Mouse (Mus musculus): ENCODE results near the gene Pard3b. TPM values are rescaled to one million over a fixed set of nuclear protein-coding genes. Genes with fewer than 3 reads are reported as not detected.

The Pard3b gene
- total and polyA plus RNA-seq, 2 experiments = 0.50 to 3.0 TPM

DNA sequence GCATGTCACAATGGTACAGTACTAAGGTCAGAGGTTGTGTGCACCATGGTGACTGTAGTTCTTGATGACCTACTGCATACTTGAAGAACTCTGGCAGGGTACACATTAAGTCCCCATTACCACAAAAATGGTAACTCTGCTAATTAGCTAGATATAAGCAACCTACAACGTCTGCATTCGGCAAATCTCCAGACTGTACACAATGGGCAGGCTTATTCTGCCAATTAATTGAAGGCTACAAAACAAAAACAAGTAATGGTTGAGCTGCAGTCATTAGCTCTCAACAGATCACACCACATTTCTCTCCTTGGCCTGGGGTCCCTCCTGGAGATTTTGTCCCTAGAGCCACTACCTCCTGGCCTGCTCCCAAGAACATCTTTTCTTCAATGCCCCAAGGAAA is 772.7 kb downstream of the Pard3b start:
- Histone ChIP-seq H3K4me1 (ENCODE audit: control insufficient read depth, insufficient read depth, low read length) (peaks cover 2% of the 10 kb centered on the region; the same call in 1 of the 2 replicates), H3K36me3 (ENCODE audit: control insufficient read depth, insufficient read depth, low read length) (no peaks in the 10 kb centered on the region), H3K27ac (replicated peaks; ENCODE audit: insufficient read depth, low read depth, low read length) (no peak overlapping the region), H3K9ac (ENCODE audit: low read depth, low read length) (no peak overlapping the region), H3K4me3 (ENCODE audit: insufficient read depth, low read depth, low read length) (no peak overlapping the region), H3K79me2 (ENCODE audit: control insufficient read depth, insufficient read depth, low read length) (no peaks in the 10 kb centered on the region), H3K27me3 (ENCODE audit: control insufficient read depth, insufficient read depth, low read length) (no peaks in the 10 kb centered on the region)
- TF ChIP-seq CTCF (IDR thresholded peaks at IDR 0.05; ENCODE audit: low read depth, low read length) (no peak), POLR2A (IDR thresholded peaks at IDR 0.05; ENCODE audit: extremely low read depth, insufficient read depth, low read length) (no peak)
- no peak for DNase-seq (ENCODE audit: extremely low read depth, low read depth, low spot score)
- WGBS = 100% methylated on average over 2 of the region's 2 CpGs

DNA sequence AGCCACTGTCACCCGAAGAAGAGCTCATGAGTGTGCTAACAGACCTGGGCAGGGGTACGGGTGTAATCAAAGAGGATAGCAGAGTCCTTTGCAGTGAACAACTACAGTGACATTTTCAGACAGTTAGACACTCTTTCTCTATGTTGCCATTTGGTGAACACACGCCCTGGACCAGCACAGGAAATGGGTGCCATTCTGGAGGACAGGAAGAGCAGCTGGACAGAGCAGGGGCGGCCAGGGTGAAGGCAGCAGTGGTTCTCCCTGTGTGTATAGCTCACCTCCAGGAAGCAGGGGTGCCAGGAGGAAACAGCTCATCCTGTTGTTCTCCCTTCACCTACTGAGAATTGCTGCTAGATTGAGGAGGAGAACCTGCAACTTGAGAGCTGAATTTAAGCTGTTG is 773.4 kb downstream of the Pard3b start:
- no peak overlapping the region for H3K4me3 ChIP-seq (ENCODE audit: insufficient read depth, low read depth, low read length)
- no peaks in the 10 kb centered on the region for H3K27me3 ChIP-seq (ENCODE audit: control insufficient read depth, insufficient read depth, low read length)
- H3K9ac ChIP-seq (ENCODE audit: low read depth, low read length) = no peak overlapping the region
- DNase-seq (ENCODE audit: extremely low read depth, low read depth, low spot score) = no peak
- 71% methylated on average over 4 of the region's 4 CpGs for WGBS
- no peaks in the 10 kb centered on the region for H3K79me2 ChIP-seq (ENCODE audit: control insufficient read depth, insufficient read depth, low read length)
- TF ChIP-seq POLR2A (IDR thresholded peaks at IDR 0.05; ENCODE audit: extremely low read depth, insufficient read depth, low read length) = no peak
- no peak for TF ChIP-seq CTCF (IDR thresholded peaks at IDR 0.05; ENCODE audit: low read depth, low read length)
- H3K4me1 ChIP-seq (ENCODE audit: control insufficient read depth, insufficient read depth, low read length) = peaks cover 2% of the 10 kb centered on the region; the same call in 1 of the 2 replicates
- H3K27ac ChIP-seq (replicated peaks; ENCODE audit: insufficient read depth, low read depth, low read length) = no peak overlapping the region
- H3K36me3 ChIP-seq (ENCODE audit: control insufficient read depth, insufficient read depth, low read length) = no peaks in the 10 kb centered on the region

DNA sequence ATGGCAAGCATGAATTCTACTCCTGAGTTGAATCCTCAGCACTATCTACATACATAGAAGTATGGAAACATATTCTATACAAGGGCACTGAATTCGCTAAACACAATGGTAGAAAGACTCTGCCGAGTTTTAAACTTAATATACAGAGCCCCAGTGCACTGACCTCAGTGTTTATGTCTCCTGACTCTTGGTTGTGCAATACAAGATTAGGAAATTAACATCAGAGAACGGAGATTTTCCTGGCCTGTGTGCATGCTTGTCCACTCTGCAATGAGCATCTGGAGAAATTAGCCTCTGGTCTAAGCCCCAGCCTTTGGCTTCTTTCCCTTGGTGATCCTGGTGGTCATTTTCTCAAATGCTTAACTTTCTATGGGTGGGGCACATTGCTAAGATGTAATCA is 774.4 kb downstream of the Pard3b start:
- H3K4me3 ChIP-seq (ENCODE audit: insufficient read depth, low read depth, low read length) = no peak overlapping the region
- DNase-seq (ENCODE audit: extremely low read depth, low read depth, low spot score) = peak; percentile 62
- 26% methylated on average over 3 of the region's 3 CpGs for WGBS
- peaks cover 2% of the 10 kb centered on the region; the same call in 1 of the 2 replicates for H3K4me1 ChIP-seq (ENCODE audit: control insufficient read depth, insufficient read depth, low read length)
- no peaks in the 10 kb centered on the region for H3K27me3 ChIP-seq (ENCODE audit: control insufficient read depth, insufficient read depth, low read length)
- no peak overlapping the region for H3K9ac ChIP-seq (ENCODE audit: low read depth, low read length)
- no peak for TF ChIP-seq CTCF (IDR thresholded peaks at IDR 0.05; ENCODE audit: low read depth, low read length)
- TF ChIP-seq POLR2A (IDR thresholded peaks at IDR 0.05; ENCODE audit: extremely low read depth, insufficient read depth, low read length) = no peak
- no peaks in the 10 kb centered on the region for H3K79me2 ChIP-seq (ENCODE audit: control insufficient read depth, insufficient read depth, low read length)
- H3K27ac ChIP-seq (replicated peaks; ENCODE audit: insufficient read depth, low read depth, low read length) = no peak overlapping the region
- H3K36me3 ChIP-seq (ENCODE audit: control insufficient read depth, insufficient read depth, low read length) = no peaks in the 10 kb centered on the region

DNA sequence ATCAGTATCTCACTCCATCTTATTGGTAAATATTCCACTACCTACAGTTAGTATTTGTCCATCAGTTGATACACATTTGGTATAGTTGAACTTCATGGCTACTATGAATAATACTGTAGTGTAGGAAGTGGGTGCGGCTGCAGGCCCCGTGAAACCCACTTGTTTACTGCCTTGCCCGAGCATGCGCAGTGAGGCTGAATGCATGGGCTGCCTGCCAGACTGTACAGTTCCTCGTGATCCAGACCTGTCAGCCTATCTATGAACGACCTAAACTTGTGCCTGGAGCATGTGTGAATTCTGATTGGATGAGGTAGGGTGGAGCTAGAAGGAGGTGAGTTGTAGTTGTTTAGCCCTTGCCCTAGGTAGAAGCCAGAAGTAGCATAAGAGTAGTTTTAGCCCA is 775.9 kb downstream of the Pard3b start:
- H3K4me3 ChIP-seq (ENCODE audit: insufficient read depth, low read depth, low read length) = no peak overlapping the region
- 87% methylated on average over 6 of the region's 6 CpGs for WGBS

GRCm38 (mm10) chr1:62416627-62417374 is 778.2 kb downstream of the Pard3b start:
- H3K9ac ChIP-seq (ENCODE audit: low read depth, low read length) = no peak overlapping the region
- H3K4me3 ChIP-seq (ENCODE audit: insufficient read depth, low read depth, low read length) = no peak overlapping the region
- TF ChIP-seq CTCF (IDR thresholded peaks at IDR 0.05; ENCODE audit: low read depth, low read length) = no peak
- no peak for TF ChIP-seq POLR2A (IDR thresholded peaks at IDR 0.05; ENCODE audit: extremely low read depth, insufficient read depth, low read length)
- H3K79me2 ChIP-seq (ENCODE audit: control insufficient read depth, insufficient read depth, low read length) = no peaks in the 10 kb centered on the region
- H3K4me1 ChIP-seq (ENCODE audit: control insufficient read depth, insufficient read depth, low read length) = peaks cover 2% of the 10 kb centered on the region; the same call in 1 of the 2 replicates
- H3K27ac ChIP-seq (replicated peaks; ENCODE audit: insufficient read depth, low read depth, low read length) = no peak overlapping the region
- H3K36me3 ChIP-seq (ENCODE audit: control insufficient read depth, insufficient read depth, low read length) = no peaks in the 10 kb centered on the region
- 74% methylated on average over 10 of the region's 10 CpGs for WGBS
- DNase-seq (ENCODE audit: extremely low read depth, low read depth, low spot score) = no peak
- no peaks in the 10 kb centered on the region for H3K27me3 ChIP-seq (ENCODE audit: control insufficient read depth, insufficient read depth, low read length)

More for the DNA sequence above, 775.9 kb downstream of the Pard3b start:
- Histone ChIP-seq H3K79me2 (ENCODE audit: control insufficient read depth, insufficient read depth, low read length) (no peaks in the 10 kb centered on the region), H3K36me3 (ENCODE audit: control insufficient read depth, insufficient read depth, low read length) (no peaks in the 10 kb centered on the region), H3K27me3 (ENCODE audit: control insufficient read depth, insufficient read depth, low read length) (no peaks in the 10 kb centered on the region), H3K27ac (replicated peaks; ENCODE audit: insufficient read depth, low read depth, low read length) (no peak overlapping the region), H3K4me1 (ENCODE audit: control insufficient read depth, insufficient read depth, low read length) (peaks cover 2% of the 10 kb centered on the region; the same call in 1 of the 2 replicates), H3K9ac (ENCODE audit: low read depth, low read length) (no peak overlapping the region)
- DNase-seq (ENCODE audit: extremely low read depth, low read depth, low spot score) = no peak
- no peak for TF ChIP-seq CTCF (IDR thresholded peaks at IDR 0.05; ENCODE audit: low read depth, low read length)
- TF ChIP-seq POLR2A (IDR thresholded peaks at IDR 0.05; ENCODE audit: extremely low read depth, insufficient read depth, low read length) = no peak

Data from liver, adult 2 months (tissue).